Mouse (Mus musculus) heart, adult 11 months (tissue): ENCODE measurements around the gene Tbcel.

Source experiments
- DNase-seq: peaks from one replicate; pipeline ENCODE4 v3.0.0; 2022

Gene Tbcel

GRCm38 (mm10) chr9:42382063-42382462, 125.5 kb downstream of the Tbcel start:
- no peak for DNase-seq

DNA sequence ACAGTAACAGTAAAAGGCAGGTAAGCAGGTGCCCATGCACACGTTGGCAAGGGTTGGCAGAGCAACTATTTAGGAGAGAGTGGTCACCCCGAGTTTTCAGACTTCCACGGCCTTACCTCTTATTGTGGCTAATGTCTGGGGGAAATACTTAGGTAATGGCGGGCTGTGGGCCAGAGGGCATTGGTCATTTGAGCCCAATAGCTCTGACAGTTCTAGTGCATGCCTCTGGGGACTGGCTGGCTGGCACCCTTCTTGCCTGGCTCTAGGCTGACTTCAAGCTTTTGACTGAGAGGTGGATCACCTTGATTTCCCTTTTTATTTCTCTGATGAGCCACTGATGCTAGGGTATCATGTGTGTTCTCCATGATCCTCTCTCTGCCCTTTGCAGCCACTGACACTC, 129.5 kb downstream of the Tbcel start:
- peak; percentile 73 for DNase-seq

DNA sequence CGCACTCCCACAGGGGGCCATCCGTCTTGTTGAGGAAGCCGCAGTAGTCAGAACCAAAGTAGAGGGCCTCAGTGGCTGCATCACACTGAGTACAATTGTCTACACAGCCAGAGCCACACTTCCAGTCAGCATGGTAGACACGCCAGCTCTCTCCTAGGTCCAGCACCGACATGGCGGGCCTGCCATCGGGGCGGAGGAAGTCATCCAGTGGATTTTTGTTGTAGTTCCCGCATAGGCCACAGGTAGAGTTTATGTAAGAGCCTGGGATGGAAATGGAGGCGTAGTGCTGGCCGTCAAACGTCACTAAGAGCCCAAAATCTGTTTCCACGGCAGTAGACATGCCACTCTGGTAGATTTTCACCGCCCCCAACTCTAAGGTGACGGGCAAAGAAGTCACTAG, 130.0 kb downstream of the Tbcel start:
- DNase-seq: peak; percentile 57

DNA sequence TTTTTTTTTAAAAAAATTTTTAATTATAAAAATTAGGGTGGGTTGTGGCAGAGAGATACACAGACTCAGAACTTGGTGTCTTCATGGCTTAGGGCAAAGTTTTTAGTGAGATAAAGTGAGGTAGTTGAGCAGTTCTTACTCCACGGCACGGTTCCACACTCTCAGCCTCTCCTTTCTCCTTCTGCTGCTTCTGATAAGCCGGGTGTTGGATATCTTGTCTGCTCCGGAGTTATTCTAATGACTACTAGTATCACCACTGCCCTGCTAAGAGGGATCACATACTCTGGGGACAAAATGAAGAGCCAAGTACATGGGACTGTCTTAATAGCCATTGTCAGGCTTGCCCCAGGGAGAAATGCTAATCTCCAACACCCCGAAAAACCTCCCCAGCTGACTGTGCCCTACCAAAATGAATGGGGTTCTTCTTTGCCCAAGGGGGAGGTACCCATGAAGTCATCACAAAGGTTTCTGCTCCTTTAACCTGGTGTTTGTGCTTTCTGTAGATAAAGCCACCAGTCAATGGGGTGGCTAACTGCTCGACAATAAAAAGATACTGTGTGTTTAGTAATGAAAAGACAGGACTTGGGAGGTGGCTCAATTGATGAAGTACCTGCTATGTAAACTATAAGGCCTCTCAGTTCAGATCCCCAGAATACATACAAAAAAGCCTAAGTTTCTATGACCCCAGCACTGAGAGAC, 135.8 kb downstream of the Tbcel start:
- DNase-seq: no peak
